Mouse (Mus musculus) retina, adult 2 months (tissue): Measurements from ENCODE around the gene Gm13283.
"Not testable (repeated sequence)": the region's sequence is repeated elsewhere in the genome, so short reads cannot be mapped to it uniquely, and the experiment has no call there.

ENCODE experiments used
- DNase-seq: peaks from one replicate; pipeline ENCODE4 v3.0.0-alpha.2; 2012; ENCODE audit warnings: low read depth, low spot score

Gm13283 gene

GRCm38 (mm10) chr4:88762341-88762740 is 2.4 kb downstream of the Gm13283 start:
- not testable (repeated sequence) for DNase-seq

GRCm38 (mm10) chr4:88763384-88764018 is 3.6 kb downstream of the Gm13283 start:
- DNase-seq: peak; percentile 16

- DNase-seq: not testable (repeated sequence)
These were observed 13.6 kb downstream of the Gm13283 start, which contains the start of gene Gm13290 for GRCm38 (mm10) chr4:88773534-88773933. Gm13290 (plus strand) TSS chr4:88773834.

GRCm38 (mm10) chr4:88776622-88777021 is 16.7 kb downstream of the Gm13283 start, which contains the start of gene Gm13289:
Gm13289 (plus strand) TSS chr4:88776922.
- not testable (repeated sequence) for DNase-seq

GRCm38 (mm10) chr4:88779550-88779949 is 19.6 kb downstream of the Gm13283 start, which contains the start of gene Gm13272:
Gm13272 (plus strand) TSS chr4:88779850.
- not testable (repeated sequence) for DNase-seq

- DNase-seq: not testable (repeated sequence)
These were observed 20.4 kb downstream of the Gm13283 start for GRCm38 (mm10) chr4:88780320-88780719.

GRCm38 (mm10) chr4:88781831-88782230 is 21.9 kb downstream of the Gm13283 start, which contains the start of gene Ifnz:
Ifnz (plus strand) TSS chr4:88782131.
- not testable (repeated sequence) for DNase-seq

- DNase-seq: not testable (repeated sequence)
These were observed 22.4 kb downstream of the Gm13283 start for GRCm38 (mm10) chr4:88782335-88782734.

- not testable (repeated sequence) for DNase-seq
These were observed 25.5 kb downstream of the Gm13283 start, which contains the start of gene Gm13276 for GRCm38 (mm10) chr4:88785409-88785808. Gm13276 (plus strand) TSS chr4:88785709.

GRCm38 (mm10) chr4:88788402-88788801 is 28.5 kb downstream of the Gm13283 start, which contains the start of gene Gm13277:
Gm13277 (plus strand) TSS chr4:88788632.
- not testable (repeated sequence) for DNase-seq

GRCm38 (mm10) chr4:88791250-88791649 is 31.3 kb downstream of the Gm13283 start, which contains the start of gene Gm13278:
Gm13278 (plus strand) TSS chr4:88791550.
- DNase-seq: not testable (repeated sequence)

GRCm38 (mm10) chr4:88793936-88794675 is 34.2 kb downstream of the Gm13283 start, which contains the start of gene Gm13275:
Gm13275 (plus strand) TSS chr4:88794487.
- not testable (repeated sequence) for DNase-seq

GRCm38 (mm10) chr4:88797097-88797496 is 37.2 kb downstream of the Gm13283 start, which contains the start of gene Gm13279:
Gm13279 (plus strand) TSS chr4:88797397.
- DNase-seq: not testable (repeated sequence)

- not testable (repeated sequence) for DNase-seq
These were observed 39.4 kb downstream of the Gm13283 start, which contains the start of gene Gm13285 for GRCm38 (mm10) chr4:88799365-88799764. Gm13285 (plus strand) TSS chr4:88799665.

GRCm38 (mm10) chr4:88802954-88803353 is 43.0 kb downstream of the Gm13283 start, which contains the start of gene Gm13287:
Gm13287 (plus strand) TSS chr4:88803254.
- not testable (repeated sequence) for DNase-seq

- DNase-seq: not testable (repeated sequence)
These were observed 45.3 kb downstream of the Gm13283 start, which contains the start of gene Gm13288 for GRCm38 (mm10) chr4:88805231-88805630. Gm13288 (plus strand) TSS chr4:88805531.

GRCm38 (mm10) chr4:88805761-88806160 is 45.8 kb downstream of the Gm13283 start:
- not testable (repeated sequence) for DNase-seq
